ENCODE assay signal across 7 mouse cellular contexts in genomic region chr13:20183512-20184238, GRCm38 (mm10).
A peak's percentile ranks its signal among the peaks of the same experiment; 100 is the strongest.
DNase-seq lines count a peak whose midpoint lies in the region; ATAC-seq and TF ChIP-seq lines count a peak whose summit lies in the region.

No protein-coding gene starts in this region.

- H3K4me2 ChIP-seq in heart, postnatal 0 days (ENCODE audit: low read depth, low read length) = no peak overlapping the region
- H3K4me2 ChIP-seq in limb, embryonic 12.5 days = no peak overlapping the region; the same call in 1 of the 2 replicates
- no peak overlapping the region for H3K4me2 ChIP-seq in midbrain, embryonic 11.5 days

- no peak overlapping the region for H3K4me3 ChIP-seq in heart, postnatal 0 days (ENCODE audit: low read depth, low read length)
- no peak overlapping the region for H3K4me3 ChIP-seq in limb, embryonic 12.5 days (replicated peaks)
- no peak overlapping the region for H3K4me3 ChIP-seq in midbrain, embryonic 11.5 days (ENCODE audit: low read depth, low read length)

- 27% methylated on average over 9 of the region's 9 CpGs for WGBS in heart, postnatal 0 days
- 16% methylated on average over 9 of the region's 9 CpGs for WGBS in limb, embryonic 12.5 days
- whole genome bisulfite sequencing in midbrain, embryonic 11.5 days = 15% methylated on average over 9 of the region's 9 CpGs

- ATAC-seq in heart, postnatal 0 days (ENCODE audit: insufficient read depth, low read depth) = no peak
- no peak for ATAC-seq in limb, embryonic 12.5 days (ENCODE audit: insufficient number of reproducible peaks, insufficient read depth, low FRiP score, low TSS enrichment, low read depth)
- peak; percentile 61 for ATAC-seq in midbrain, embryonic 11.5 days (ENCODE audit: low FRiP score)

- peak; percentile 96 for DNase-seq in 416B (ENCODE audit: low read depth)
- DNase-seq in CD4-positive helper T cell, adult 2 months (ENCODE audit: low read depth, low spot score) = peak; percentile 82
- DNase-seq in cerebellum, postnatal 14 days = peak; percentile 61 to 71
- DNase-seq in heart, postnatal 0 days (ENCODE audit: low spot score) = no peak
- DNase-seq in midbrain, embryonic 11.5 days (ENCODE audit: low spot score, missing footprints) = peak; percentile 84
- DNase-seq in thymus, postnatal 0 days (ENCODE audit: low spot score) = peak; percentile 79

- H3K36me3 ChIP-seq in heart, postnatal 0 days (replicated peaks; ENCODE audit: control insufficient read depth, insufficient read depth, low read length) = no peaks in the 10 kb centered on the region
- no peaks in the 10 kb centered on the region for H3K36me3 ChIP-seq in limb, embryonic 12.5 days
- no peaks in the 10 kb centered on the region for H3K36me3 ChIP-seq in midbrain, embryonic 11.5 days (ENCODE audit: control insufficient read depth, insufficient read depth, low read length)

- H3K27ac ChIP-seq in heart, postnatal 0 days (ENCODE audit: low read depth) = peak overlapping the region; percentile 70; the same call in 1 of the 2 replicates
- 0 out of 2 replicates have a peak overlapping the region, but pooled peaks have one; percentile 25 for H3K27ac ChIP-seq in limb, embryonic 12.5 days
- no peak overlapping the region for H3K27ac ChIP-seq in midbrain, embryonic 11.5 days (ENCODE audit: low read depth, low read length)

- no peak overlapping the region for H3K9ac ChIP-seq in heart, postnatal 0 days (replicated peaks; ENCODE audit: low read depth, low read length)
- no peak overlapping the region for H3K9ac ChIP-seq in limb, embryonic 12.5 days (replicated peaks)
- H3K9ac ChIP-seq in midbrain, embryonic 11.5 days (ENCODE audit: low read length) = no peak overlapping the region

- H3K9me3 ChIP-seq in heart, postnatal 0 days (replicated peaks; ENCODE audit: control insufficient read depth, low read length) = no peaks in the 10 kb centered on the region
- no peaks in the 10 kb centered on the region for H3K9me3 ChIP-seq in limb, embryonic 12.5 days
- no peaks in the 10 kb centered on the region for H3K9me3 ChIP-seq in midbrain, embryonic 11.5 days (ENCODE audit: control insufficient read depth, low read length)

- H3K4me1 ChIP-seq in heart, postnatal 0 days (ENCODE audit: control insufficient read depth, insufficient read depth) = peaks cover 5% of the 10 kb centered on the region; the same call in 1 of the 2 replicates
- peaks cover 29% of the 10 kb centered on the region for H3K4me1 ChIP-seq in limb, embryonic 12.5 days (replicated peaks)
- H3K4me1 ChIP-seq in midbrain, embryonic 11.5 days (ENCODE audit: control insufficient read depth, insufficient read depth, low read length) = 0 out of 2 replicates have a peak, but pooled peaks cover 3% of the 10 kb centered on the region

- no peak for TF ChIP-seq EP300 in heart, postnatal 0 days (IDR thresholded peaks at IDR 0.05; ENCODE audit: low read depth)

- no peaks in the 10 kb centered on the region for H3K27me3 ChIP-seq in heart, postnatal 0 days (ENCODE audit: control insufficient read depth, insufficient read depth, low read length)
- H3K27me3 ChIP-seq in limb, embryonic 12.5 days = no peaks in the 10 kb centered on the region
- no peaks in the 10 kb centered on the region for H3K27me3 ChIP-seq in midbrain, embryonic 11.5 days (ENCODE audit: control insufficient read depth, insufficient read depth, low read length)

- peak; percentile 31 for TF ChIP-seq CTCF in heart, postnatal 0 days (IDR thresholded peaks at IDR 0.05; ENCODE audit: low read depth)
